Mouse (Mus musculus) CH12.LX (cell line): ENCODE measurements at regions not wholly inside any gene's neighbourhood (a gene's known extent, or its start where the extent isn't known, plus 50 kb on each side); places are given as distances from the start of the nearest gene placed in this dataset.

Experiments used
- DNase-seq: peaks from one replicate; pipeline ENCODE4 v3.0.0-alpha.2; 2013; ENCODE audit errors: extremely low read depth
- H3K27ac ChIP-seq: 2 replicates; pipeline ENCODE4 v1.5.1; 2012; ENCODE audit warnings: low read depth, mild to moderate bottlenecking, control low read depth, moderate library complexity; ENCODE audit not compliant: insufficient read depth
- H3K27me3 ChIP-seq: replicated peaks from 2 replicates; pipeline ENCODE3; 2012; ENCODE audit warnings: inconsistent platforms
- H3K36me3 ChIP-seq, 2 experiments: replicated peaks in 1 of 2; 2 replicates each; pipeline versions ENCODE3 to v1.6.1; 2012; ENCODE audit warnings: inconsistent platforms in 1 of 2, low read length in 1 of 2, mild to moderate bottlenecking in 1 of 2, mixed read lengths in 1 of 2, moderate library complexity in 1 of 2; ENCODE audit not compliant: control insufficient read depth in 1 of 2, insufficient read depth in 1 of 2
- H3K4me1 ChIP-seq, 2 experiments: 2 replicates each; pipeline ENCODE4 v1.6.1; 2012; ENCODE audit warnings: inconsistent platforms in 1 of 2, moderate library complexity in 1 of 2; ENCODE audit not compliant: insufficient read depth in 2 of 2, control insufficient read depth in 1 of 2
- H3K4me2 ChIP-seq: 2 replicates; pipeline ENCODE4 v1.6.1; 2012; ENCODE audit warnings: low read depth, mild to moderate bottlenecking, control low read depth; ENCODE audit not compliant: poor library complexity, insufficient read depth, severe bottlenecking
- H3K4me3 ChIP-seq, 3 experiments: fragments of 150-350 bp in 1 of 3; sonication (generic) in 1 of 3; replicated peaks in 1 of 3; 2 replicates each; pipeline versions ENCODE3 to v1.5.1; 2011 to 2012; ENCODE audit warnings: low read depth in 2 of 3, low read length in 2 of 3, mild to moderate bottlenecking in 2 of 3, moderate library complexity in 2 of 3, control low read depth in 1 of 3, improper control_type of control experiment in 1 of 3, inconsistent platforms in 1 of 3, mixed read lengths in 1 of 3; ENCODE audit not compliant: poor library complexity in 1 of 3
- H3K79me2 ChIP-seq: replicated peaks from 2 replicates; pipeline ENCODE4 v1.6.1; 2012; ENCODE audit warnings: mild to moderate bottlenecking, moderate library complexity; ENCODE audit not compliant: control insufficient read depth, poor library complexity, insufficient read depth, severe bottlenecking; ENCODE audit errors: extremely low read depth
- H3K9ac ChIP-seq: 2 replicates; pipeline ENCODE4 v1.6.1; 2012; ENCODE audit warnings: low read depth, mild to moderate bottlenecking, control low read depth, moderate library complexity; ENCODE audit not compliant: insufficient read depth
- H3K9me3 ChIP-seq: replicated peaks from 2 replicates; pipeline ENCODE3; 2012; ENCODE audit warnings: low read length, inconsistent platforms, mixed read lengths
- CHD1 ChIP-seq: IDR thresholded peaks from 2 replicates; pipeline ENCODE4 v1.6.1; 2012; ENCODE audit warnings: low read depth, low read length, improper control_type of control experiment, inconsistent platforms
- CHD2 ChIP-seq: IDR thresholded peaks from 2 replicates; pipeline ENCODE4 v1.6.1; 2011; ENCODE audit warnings: low read length, improper control_type of control experiment
- CTCF ChIP-seq, 2 experiments: IDR thresholded peaks in 1 of 2; conservative IDR thresholded peaks in 1 of 2; 2 replicates each; pipeline ENCODE4 v1.5.1; 2011 to 2012; ENCODE audit warnings: low read depth in 2 of 2, low read length in 2 of 2, improper control_type of control experiment in 1 of 2, inconsistent platforms in 1 of 2, mild to moderate bottlenecking in 1 of 2, moderate library complexity in 1 of 2
- E2F4 ChIP-seq: IDR thresholded peaks from 2 replicates; pipeline ENCODE4 v1.6.1; 2011; ENCODE audit warnings: low read depth, low read length, improper control_type of control experiment; ENCODE audit not compliant: insufficient replicate concordance
- ELF1 ChIP-seq: IDR thresholded peaks from 2 replicates; pipeline ENCODE4 v1.6.1; 2014; ENCODE audit warnings: low read depth, mild to moderate bottlenecking, inconsistent platforms, low read length, improper control_type of control experiment
- EP300 ChIP-seq: IDR thresholded peaks from 2 replicates; pipeline ENCODE4 v1.6.1; 2011; ENCODE audit warnings: low read length, improper control_type of control experiment
- ETS1 ChIP-seq: conservative IDR thresholded peaks from 2 replicates; pipeline ENCODE4 v1.6.1; 2012; ENCODE audit warnings: low read depth, mild to moderate bottlenecking, inconsistent platforms, low read length, improper control_type of control experiment, moderate library complexity
- GABPA ChIP-seq: IDR thresholded peaks from 2 replicates; pipeline ENCODE4 v1.6.1; 2012; ENCODE audit warnings: low read depth, low read length, improper control_type of control experiment, inconsistent platforms; ENCODE audit not compliant: insufficient replicate concordance
- IRF4 ChIP-seq: IDR thresholded peaks from 2 replicates; pipeline ENCODE4 v1.6.1; 2014; ENCODE audit warnings: low read depth, mild to moderate bottlenecking, inconsistent platforms, low read length, improper control_type of control experiment
- JUN ChIP-seq: IDR thresholded peaks from 2 replicates; pipeline ENCODE4 v1.6.1; 2011; ENCODE audit warnings: low read depth, mild to moderate bottlenecking, low read length, improper control_type of control experiment, moderate library complexity; ENCODE audit not compliant: insufficient read depth
- KAT2A ChIP-seq: IDR thresholded peaks from 2 replicates; pipeline ENCODE4 v1.6.1; 2012; ENCODE audit warnings: low read length, improper control_type of control experiment, inconsistent platforms; ENCODE audit not compliant: insufficient replicate concordance
- MAX ChIP-seq: IDR thresholded peaks from 2 replicates; pipeline ENCODE4 v1.6.1; 2011; ENCODE audit warnings: low read length, improper control_type of control experiment
- MEF2A ChIP-seq: IDR thresholded peaks from 2 replicates; pipeline ENCODE4 v1.6.1; 2014; ENCODE audit warnings: low read depth, mild to moderate bottlenecking, inconsistent platforms, low read length, improper control_type of control experiment, borderline replicate concordance
- MYC ChIP-seq: IDR thresholded peaks from 2 replicates; pipeline ENCODE4 v1.6.1; 2011; ENCODE audit warnings: low read depth, mild to moderate bottlenecking, improper control_type of control experiment, low read length
- NRF1 ChIP-seq: IDR thresholded peaks from 2 replicates; pipeline ENCODE4 v1.6.1; 2014; ENCODE audit warnings: low read depth, mild to moderate bottlenecking, inconsistent platforms, low read length, improper control_type of control experiment, moderate library complexity
- POLR2A ChIP-seq: IDR thresholded peaks from 2 replicates; pipeline ENCODE4 v1.6.1; 2011; ENCODE audit warnings: low read depth, mild to moderate bottlenecking, improper control_type of control experiment, low read length
- RAD21 ChIP-seq: IDR thresholded peaks from 2 replicates; pipeline ENCODE4 v1.6.1; 2011; ENCODE audit warnings: low read depth, mild to moderate bottlenecking, low read length, improper control_type of control experiment, moderate library complexity
- RCOR1 ChIP-seq: conservative IDR thresholded peaks from 2 replicates; pipeline ENCODE4 v1.6.1; 2012; ENCODE audit warnings: low read depth, mild to moderate bottlenecking, inconsistent platforms, low read length, improper control_type of control experiment
- SIN3A ChIP-seq: IDR thresholded peaks from 2 replicates; pipeline ENCODE4 v1.6.1; 2012; ENCODE audit warnings: low read length, improper control_type of control experiment, inconsistent platforms
- TBP ChIP-seq: conservative IDR thresholded peaks from 2 replicates; pipeline ENCODE4 v1.6.1; 2011; ENCODE audit warnings: low read depth, low read length, improper control_type of control experiment
- TCF12 ChIP-seq: IDR thresholded peaks from 2 replicates; pipeline ENCODE4 v1.6.1; 2014; ENCODE audit warnings: low read depth, mild to moderate bottlenecking, inconsistent platforms, low read length, improper control_type of control experiment
- UBTF ChIP-seq: IDR thresholded peaks from 2 replicates; pipeline ENCODE4 v1.6.1; 2012; ENCODE audit warnings: low read depth, mild to moderate bottlenecking, inconsistent platforms, low read length, improper control_type of control experiment, moderate library complexity
- USF1 ChIP-seq: IDR thresholded peaks from 2 replicates; pipeline ENCODE4 v1.6.1; 2014; ENCODE audit warnings: low read depth, mild to moderate bottlenecking, inconsistent platforms, low read length, improper control_type of control experiment
- ZKSCAN1 ChIP-seq: IDR thresholded peaks from 2 replicates; pipeline ENCODE4 v1.6.1; 2012; ENCODE audit warnings: low read depth, inconsistent platforms, low read length, improper control_type of control experiment, borderline replicate concordance
- ZMIZ1 ChIP-seq: IDR thresholded peaks from 2 replicates; pipeline ENCODE4 v1.6.1; 2012; ENCODE audit warnings: low read depth, mild to moderate bottlenecking, inconsistent platforms, low read length, improper control_type of control experiment
- dilution Hi-C: fragments of 300-500 bp; cut with MboI; formaldehyde crosslinking; loops from 2 replicates; pipeline ENCODE4 v1.14.3; 2020; ENCODE audit warnings: low sequenced_read_pairs; ENCODE audit not compliant: extremely low pct_unique_long_range_greater_than_20kb, extremely low pct_ligation_motif_present
- in situ Hi-C: fragments of 300-500 bp; cut with MboI; formaldehyde crosslinking; loops from 3 replicates; pipeline ENCODE4 v1.14.3; 2019; ENCODE audit warnings: low sequenced_read_pairs, low pct_ligation_motif_present, low pct_unique_long_range_greater_than_20kb, mixed read lengths

DNA sequence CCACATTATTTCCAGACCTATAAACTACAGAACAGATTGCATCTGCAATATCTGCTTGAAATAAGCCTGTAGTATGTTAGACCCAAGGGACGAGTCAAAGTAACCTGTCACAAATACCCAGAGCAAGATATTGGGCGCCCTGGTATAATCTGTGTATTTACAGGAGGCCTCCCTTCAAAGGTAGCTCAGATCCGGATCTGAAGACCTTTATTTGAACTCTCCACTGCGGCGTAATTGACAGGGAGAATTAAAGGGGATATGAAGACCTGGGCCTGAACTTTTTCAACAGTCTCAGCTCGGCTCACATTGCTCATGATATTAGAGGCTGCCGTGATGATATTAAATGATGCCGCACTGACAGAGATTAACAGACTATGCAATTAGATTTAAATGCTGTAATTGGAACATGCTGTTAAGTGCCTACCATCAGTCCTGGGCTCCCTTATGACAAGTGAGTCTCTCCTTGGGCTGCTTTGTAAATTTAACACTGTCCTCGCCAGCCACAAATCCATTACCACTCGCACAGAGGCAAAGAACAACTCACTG lies 289.8 kb upstream of the Nfia start:
- Histone ChIP-seq H3K9ac (no peak overlapping the region), H3K4me3 (no peak overlapping the region), H3K36me3 (no peaks in the 10 kb centered on the region), H3K9me3 (peaks cover 52% of the 10 kb centered on the region), H3K27ac (no peak overlapping the region), H3K79me2 (no peaks in the 10 kb centered on the region), H3K27me3 (no peaks in the 10 kb centered on the region), H3K4me2 (no peak overlapping the region), H3K4me1 (no peaks in the 10 kb centered on the region)
- DNase-seq, result no peak
- dilution Hi-C loops, result no loop called here
- TF ChIP-seq NRF1 (no peak), CTCF (conservative IDR thresholded peaks at IDR 0.05 in 1 of 2, IDR thresholded peaks at IDR 0.05 in 1 of 2; ENCODE audit: low read depth in 2 of 2, low read length in 2 of 2) (no peak), CHD2 (no peak), CHD1 (no peak), RCOR1 (no peak), E2F4 (no peak), ZKSCAN1 (no peak), IRF4 (no peak), USF1 (no peak), GABPA (no peak), JUN (no peak), EP300 (no peak), KAT2A (no peak), MYC (no peak), MEF2A (no peak), ETS1 (no peak), ZMIZ1 (no peak)
- in situ Hi-C loops, result no loop called here

DNA sequence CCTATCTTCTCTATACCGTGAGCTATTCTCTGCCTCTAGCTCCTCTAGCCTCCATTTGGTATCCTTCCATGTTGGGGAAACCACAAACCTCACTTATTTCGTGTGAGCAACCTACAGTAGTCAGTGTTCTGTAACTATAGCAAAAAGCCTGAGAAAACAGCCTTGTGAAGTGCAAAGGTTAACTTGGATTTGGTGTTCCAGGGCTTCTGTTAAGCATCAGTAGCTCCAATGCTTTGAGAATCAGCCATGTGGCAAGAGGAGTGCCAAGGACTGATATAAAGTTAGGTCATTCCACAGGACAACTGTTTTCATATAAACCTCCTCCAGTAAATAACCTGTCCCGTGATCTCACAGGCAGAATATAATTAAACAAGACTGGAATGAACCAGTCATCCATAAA lies 290.7 kb upstream of the Nfia start:
- in situ Hi-C loops (no loop called here), dilution Hi-C loops (no loop called here)
- Histone ChIP-seq H3K79me2 (no peaks in the 10 kb centered on the region), H3K27me3 (no peaks in the 10 kb centered on the region), H3K9ac (no peak overlapping the region), H3K4me3 (no peak overlapping the region), H3K36me3 (no peaks in the 10 kb centered on the region), H3K27ac (no peak overlapping the region), H3K4me2 (no peak overlapping the region), H3K9me3 (peaks cover 51% of the 10 kb centered on the region), H3K4me1 (no peaks in the 10 kb centered on the region)
- no peak for DNase-seq
- no peak for TF ChIP-seq ZKSCAN1
- no peak for TF ChIP-seq POLR2A
- TF ChIP-seq TCF12, result no peak
- TF ChIP-seq UBTF, result no peak
- no peak for TF ChIP-seq TBP
- TF ChIP-seq ETS1, result no peak
- TF ChIP-seq RAD21, result no peak
- TF ChIP-seq MAX, result no peak
- TF ChIP-seq ELF1, result no peak
- no peak for TF ChIP-seq MEF2A
- no peak for TF ChIP-seq SIN3A
